Mouse (Mus musculus) stomach, embryonic 15.5 days (tissue): ENCODE measurements around the gene Timm9. TPM values are rescaled to one million over a fixed set of nuclear protein-coding genes. Genes with fewer than 3 reads are reported as not detected.

Experiments
- ATAC-seq: fragments of 200-750 bp; cut with Nextera tagmentation; 2 replicates; pipeline ENCODE4 v1.8.0; 2017; ENCODE audit warnings: low read depth, moderate number of reproducible peaks, moderate TSS enrichment; ENCODE audit not compliant: insufficient read depth, low FRiP score
- H3K27ac ChIP-seq: fragments of 300-500 bp; sonication (generic); 2 replicates; pipeline ENCODE4 v1.5.1; 2015; ENCODE audit warnings: mild to moderate bottlenecking, inconsistent platforms
- H3K27me3 ChIP-seq: fragments of 300-500 bp; sonication (generic); replicated peaks from 2 replicates; pipeline ENCODE4 v1.6.1; 2015; ENCODE audit warnings: inconsistent platforms
- H3K36me3 ChIP-seq: fragments of 300-500 bp; sonication (generic); 2 replicates; pipeline ENCODE4 v1.6.1; 2015; ENCODE audit warnings: inconsistent platforms
- H3K4me1 ChIP-seq: fragments of 300-500 bp; sonication (generic); 2 replicates; pipeline ENCODE4 v1.6.1; 2015; ENCODE audit warnings: inconsistent platforms
- H3K4me2 ChIP-seq: fragments of 300-500 bp; sonication (generic); 2 replicates; pipeline ENCODE4 v1.6.1; 2015; ENCODE audit warnings: mild to moderate bottlenecking, inconsistent platforms
- H3K4me3 ChIP-seq: fragments of 300-500 bp; sonication (generic); replicated peaks from 2 replicates; pipeline ENCODE4 v1.5.1; 2015; ENCODE audit warnings: inconsistent platforms
- H3K9ac ChIP-seq: fragments of 300-500 bp; sonication (generic); 2 replicates; pipeline ENCODE4 v1.6.1; 2015; ENCODE audit warnings: inconsistent platforms
- H3K9me3 ChIP-seq: fragments of 300-500 bp; sonication (generic); 2 replicates; pipeline ENCODE4 v1.6.1; 2016; ENCODE audit warnings: inconsistent platforms
- WGBS: fragments of 180-500 bp; shearing (Covaris S2); methylation state at CpG from one replicate; pipeline ENCODE4 v1.1.7; 2015; 5-methylcytosine and 5-hydroxymethylcytosine counted together
- polyA plus RNA-seq: library from polyadenylated mRNA; unstranded; fragments of >200 nt; fragmentation: Nextera tagmentation; extraction: Ambion mirVana; gene quantifications from 2 replicates; pipeline ENCODE4 v1.2.1, GENCODE M21; 2015

Timm9 gene
- polyA plus RNA-seq, result 86.0 and 92.5 TPM in 2 replicates

DNA sequence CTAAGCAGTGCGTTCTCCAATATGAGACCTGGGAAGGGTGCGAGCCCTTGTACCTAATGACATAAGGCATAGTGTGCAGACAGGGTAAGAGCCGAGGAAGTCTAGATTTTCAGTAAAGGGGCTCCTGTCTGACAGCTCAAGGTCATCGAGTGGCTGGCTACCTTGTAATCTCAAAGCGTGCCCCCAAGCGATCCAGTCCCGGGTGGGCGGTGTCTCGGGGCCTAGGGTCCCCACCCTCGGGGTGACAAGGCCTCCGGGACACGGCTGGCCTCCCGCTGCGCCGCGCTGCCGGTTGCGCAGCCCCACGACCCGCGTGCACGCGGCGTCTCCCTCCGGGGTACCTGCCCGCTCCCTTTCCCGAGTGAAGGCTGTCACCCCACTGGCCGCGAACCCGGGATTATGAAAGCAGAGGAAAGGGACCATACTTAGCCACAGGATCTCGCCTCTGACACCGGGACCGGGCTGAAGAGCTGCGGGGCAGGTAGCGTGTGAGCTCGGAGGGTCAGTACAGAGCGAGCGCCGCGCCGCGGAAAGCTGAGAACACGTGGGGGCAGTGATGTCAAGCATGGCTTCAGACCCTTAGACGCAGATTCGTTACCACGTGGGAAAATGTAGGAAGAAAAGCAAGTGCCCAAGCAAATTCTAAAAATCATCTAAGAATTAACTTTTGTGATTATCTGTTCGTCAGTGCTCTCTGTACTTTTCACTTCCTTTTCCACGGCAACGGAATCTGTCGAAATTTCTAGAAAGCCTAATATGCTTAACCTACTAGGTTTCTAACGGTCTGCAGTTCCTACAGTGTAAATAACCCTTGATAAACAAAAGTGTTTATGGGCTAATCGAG, at the start of gene Timm9, which contains the start of gene 2700049A03Rik:
Gene Timm9, minus strand, starts transcription at position 555 of the 844 bp plus-strand sequence.
Gene 2700049A03Rik, plus strand, starts transcription at position 719 of the 844 bp plus-strand sequence.
- ATAC-seq, result peak; percentile 90
- Histone ChIP-seq H3K4me2 (peak within 1 kb of the TSS; percentile 87), H3K4me1 (peaks cover 11% of the 10 kb centered on the region; the same call in 1 of the 2 replicates), H3K9me3 (no peaks in the 10 kb centered on the region), H3K4me3 (peak within 1 kb of the TSS; percentile 98), H3K27ac (peak within 1 kb of the TSS; percentile 82), H3K36me3 (peaks cover 22% of the 10 kb centered on the region), H3K9ac (peak within 1 kb of the TSS; percentile 97), H3K27me3 (no peaks in the 10 kb centered on the region)
- under 1% methylated on average over 52 of the region's 52 CpGs for WGBS

DNA sequence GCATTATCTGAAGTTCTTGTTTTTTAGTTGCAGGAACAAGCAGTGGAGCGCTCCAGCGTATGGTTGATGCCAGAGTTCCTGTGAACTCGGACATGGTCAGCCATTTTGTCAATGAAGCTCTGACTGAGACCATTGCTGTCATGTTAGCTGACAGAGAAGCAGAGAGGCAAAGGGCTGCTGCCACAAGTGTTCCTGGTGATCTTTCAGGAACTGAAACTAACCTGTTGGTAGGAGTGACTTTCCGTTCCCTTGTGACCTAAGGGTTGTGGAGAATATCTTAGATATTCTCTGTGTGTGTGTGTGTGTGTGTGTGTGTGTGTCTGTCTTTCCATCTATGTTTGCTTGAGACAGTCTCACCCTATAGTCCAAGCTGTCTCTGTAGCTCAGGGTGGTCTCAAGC, 47.9 kb upstream of the Timm9 start:
- no peaks in the 10 kb centered on the region for H3K9me3 ChIP-seq
- WGBS, result 90% methylated on average over 4 of the region's 4 CpGs
- H3K36me3 ChIP-seq, result peaks cover 10% of the 10 kb centered on the region; the same call in 1 of the 2 replicates
- no peak overlapping the region for H3K4me3 ChIP-seq
- no peaks in the 10 kb centered on the region for H3K27me3 ChIP-seq
- no peak overlapping the region for H3K27ac ChIP-seq
- no peak for ATAC-seq
- H3K9ac ChIP-seq, result no peak overlapping the region
- no peak overlapping the region for H3K4me2 ChIP-seq
- no peaks in the 10 kb centered on the region for H3K4me1 ChIP-seq

DNA sequence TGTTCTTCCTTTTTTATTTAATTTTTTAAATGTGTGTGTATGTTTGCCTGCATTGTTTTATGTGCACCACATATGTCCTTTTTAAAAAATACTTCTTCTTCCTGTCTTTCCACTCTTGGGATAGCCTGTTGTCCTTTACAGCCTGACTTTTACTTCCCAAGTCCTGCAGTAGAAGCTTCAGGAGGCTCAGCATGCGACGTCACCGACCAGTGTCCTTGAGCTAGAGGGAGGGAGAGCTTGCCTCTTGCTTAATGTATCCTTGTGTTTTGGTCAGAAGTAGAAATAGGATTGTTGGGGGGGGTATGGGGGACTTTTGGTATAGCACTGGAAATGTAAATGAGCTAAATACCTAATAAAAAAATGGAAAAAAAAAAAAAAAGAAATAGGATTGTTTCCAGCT, 47.3 kb upstream of the Timm9 start:
- Histone ChIP-seq H3K9me3 (no peaks in the 10 kb centered on the region), H3K27ac (no peak overlapping the region), H3K4me1 (no peaks in the 10 kb centered on the region), H3K4me2 (no peak overlapping the region), H3K9ac (no peak overlapping the region), H3K27me3 (no peaks in the 10 kb centered on the region), H3K4me3 (no peak overlapping the region), H3K36me3 (peaks cover 10% of the 10 kb centered on the region; the same call in 1 of the 2 replicates)
- ATAC-seq, result no peak
- WGBS, result 86% methylated on average over 3 of the region's 3 CpGs

DNA sequence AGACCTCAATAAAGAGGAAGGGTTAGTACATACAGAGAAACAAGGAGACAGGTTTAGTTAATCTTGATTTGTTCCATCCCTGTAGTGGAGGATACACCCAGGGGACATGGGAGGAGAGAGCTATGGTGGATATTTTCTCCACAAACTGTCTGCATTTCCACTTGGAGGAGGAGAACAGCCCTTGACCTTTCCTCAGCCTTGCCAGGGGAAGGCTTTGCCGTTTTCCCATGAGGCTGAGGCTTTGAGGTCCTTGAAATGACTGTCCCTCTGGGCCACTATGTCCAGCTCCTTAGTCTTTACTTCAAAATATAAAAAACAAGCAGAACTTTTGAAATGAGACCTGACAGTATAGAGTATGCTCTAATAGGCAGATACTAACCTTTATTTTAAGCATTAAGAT, 33.4 kb upstream of the Timm9 start:
- no peaks in the 10 kb centered on the region for H3K4me1 ChIP-seq
- no peak for ATAC-seq
- peaks cover 15% of the 10 kb centered on the region; the same call in 1 of the 2 replicates for H3K36me3 ChIP-seq
- H3K4me2 ChIP-seq, result no peak overlapping the region
- no peaks in the 10 kb centered on the region for H3K9me3 ChIP-seq
- 81% methylated on average over 1 of the region's 1 CpGs for WGBS
- no peak overlapping the region for H3K4me3 ChIP-seq
- H3K27me3 ChIP-seq, result no peaks in the 10 kb centered on the region
- no peak overlapping the region for H3K9ac ChIP-seq
- H3K27ac ChIP-seq, result no peak overlapping the region

DNA sequence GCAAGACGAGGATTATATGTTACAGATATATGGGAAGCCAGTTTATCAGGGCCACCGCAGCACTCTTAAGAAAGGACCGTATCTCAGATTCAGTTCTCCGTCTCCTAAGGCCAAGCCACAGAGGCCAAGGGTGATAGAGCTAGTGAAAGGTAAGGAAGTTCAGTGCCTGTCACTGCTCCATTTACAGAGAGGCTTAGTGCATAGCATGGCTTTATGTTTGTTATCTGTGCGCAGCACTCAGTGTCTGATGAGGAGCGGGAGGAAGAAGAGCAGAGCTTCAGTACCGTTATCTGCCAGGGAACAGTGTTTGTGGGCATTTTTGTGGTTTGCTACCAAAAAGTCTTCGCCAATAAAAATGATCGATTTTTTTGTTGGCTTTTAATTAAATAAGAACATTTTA, 27.9 kb upstream of the Timm9 start:
- H3K27me3 ChIP-seq, result no peaks in the 10 kb centered on the region
- WGBS, result 92% methylated on average over 9 of the region's 9 CpGs
- H3K36me3 ChIP-seq, result peaks cover 21% of the 10 kb centered on the region; the same call in 1 of the 2 replicates

GRCm38 (mm10) chr12:71157974-71158373, 21.5 kb upstream of the Timm9 start:
- 75% methylated on average over 6 of the region's 6 CpGs for WGBS
- Histone ChIP-seq H3K4me1 (no peaks in the 10 kb centered on the region), H3K4me3 (no peak overlapping the region), H3K27me3 (no peaks in the 10 kb centered on the region), H3K36me3 (peaks cover 33% of the 10 kb centered on the region), H3K4me2 (no peak overlapping the region), H3K9ac (no peak overlapping the region), H3K9me3 (no peaks in the 10 kb centered on the region), H3K27ac (no peak overlapping the region)
- no peak for ATAC-seq

More for the DNA sequence above, 27.9 kb upstream of the Timm9 start:
- Histone ChIP-seq H3K4me3 (no peak overlapping the region), H3K27ac (no peak overlapping the region), H3K4me1 (no peaks in the 10 kb centered on the region), H3K9me3 (no peaks in the 10 kb centered on the region), H3K4me2 (no peak overlapping the region), H3K9ac (no peak overlapping the region)
- ATAC-seq, result no peak; the same call in 1 of the 2 replicates

- no peaks in the 10 kb centered on the region for H3K27me3 ChIP-seq
- no peaks in the 10 kb centered on the region for H3K9me3 ChIP-seq
- H3K9ac ChIP-seq, result no peak overlapping the region
- H3K4me2 ChIP-seq, result no peak overlapping the region
- H3K4me3 ChIP-seq, result no peak overlapping the region
- peaks cover 29% of the 10 kb centered on the region for H3K36me3 ChIP-seq
- ATAC-seq, result no peak
- no peak overlapping the region for H3K27ac ChIP-seq
- WGBS, result 91% methylated on average over 6 of the region's 6 CpGs
- H3K4me1 ChIP-seq, result no peaks in the 10 kb centered on the region
Measured at GRCm38 (mm10) chr12:71154979-71155378, 18.5 kb upstream of the Timm9 start.

GRCm38 (mm10) chr12:71150167-71150566, 13.7 kb upstream of the Timm9 start:
- Histone ChIP-seq H3K27me3 (no peaks in the 10 kb centered on the region), H3K9ac (no peak overlapping the region), H3K36me3 (peaks cover 31% of the 10 kb centered on the region), H3K9me3 (no peaks in the 10 kb centered on the region), H3K27ac (no peak overlapping the region), H3K4me2 (no peak overlapping the region), H3K4me3 (no peak overlapping the region), H3K4me1 (no peaks in the 10 kb centered on the region)
- WGBS, result 86% methylated on average over 8 of the region's 8 CpGs
- no peak for ATAC-seq

- Histone ChIP-seq H3K27ac (no peak overlapping the region), H3K36me3 (peaks cover 27% of the 10 kb centered on the region), H3K4me1 (no peaks in the 10 kb centered on the region), H3K4me2 (no peak overlapping the region), H3K9ac (no peak overlapping the region), H3K4me3 (no peak overlapping the region), H3K27me3 (no peaks in the 10 kb centered on the region), H3K9me3 (no peaks in the 10 kb centered on the region)
- no peak for ATAC-seq
- 84% methylated on average over 6 of the region's 6 CpGs for WGBS
Measured at GRCm38 (mm10) chr12:71149456-71149855, 13.0 kb upstream of the Timm9 start.

DNA sequence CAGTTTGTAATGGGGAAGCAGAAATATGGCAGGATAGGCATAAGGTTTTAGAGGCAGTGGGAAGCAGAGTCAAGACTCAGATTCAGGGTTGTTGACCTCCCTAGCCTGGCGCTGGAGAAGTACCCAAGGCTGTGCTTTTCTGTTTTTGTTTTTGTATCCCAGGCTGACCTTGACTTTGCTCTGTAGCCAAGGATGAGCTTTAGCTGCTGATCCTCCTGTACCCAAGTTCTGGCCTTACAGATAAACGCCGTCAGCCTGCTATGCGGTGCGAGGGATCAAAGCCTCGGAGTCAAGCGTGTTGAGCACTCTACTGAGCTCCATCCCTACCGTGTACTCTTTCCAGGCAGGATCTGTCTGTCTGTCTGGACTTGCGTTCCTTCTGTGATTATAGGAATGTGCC, 12.3 kb upstream of the Timm9 start:
- H3K4me3 ChIP-seq, result no peak overlapping the region
- H3K27ac ChIP-seq, result no peak overlapping the region
- no peak overlapping the region for H3K9ac ChIP-seq
- no peaks in the 10 kb centered on the region for H3K27me3 ChIP-seq
- no peaks in the 10 kb centered on the region for H3K9me3 ChIP-seq
- ATAC-seq, result no peak
- WGBS, result 96% methylated on average over 9 of the region's 9 CpGs
- H3K4me1 ChIP-seq, result no peaks in the 10 kb centered on the region
- H3K36me3 ChIP-seq, result peaks cover 30% of the 10 kb centered on the region
- H3K4me2 ChIP-seq, result no peak overlapping the region

GRCm38 (mm10) chr12:71147641-71148040, 11.2 kb upstream of the Timm9 start:
- Histone ChIP-seq H3K4me2 (no peak overlapping the region), H3K27ac (no peak overlapping the region), H3K4me3 (no peak overlapping the region), H3K9me3 (no peaks in the 10 kb centered on the region), H3K4me1 (no peaks in the 10 kb centered on the region), H3K9ac (no peak overlapping the region), H3K36me3 (peaks cover 31% of the 10 kb centered on the region), H3K27me3 (no peaks in the 10 kb centered on the region)
- no peak for ATAC-seq
- WGBS, result 82% methylated on average over 3 of the region's 3 CpGs

DNA sequence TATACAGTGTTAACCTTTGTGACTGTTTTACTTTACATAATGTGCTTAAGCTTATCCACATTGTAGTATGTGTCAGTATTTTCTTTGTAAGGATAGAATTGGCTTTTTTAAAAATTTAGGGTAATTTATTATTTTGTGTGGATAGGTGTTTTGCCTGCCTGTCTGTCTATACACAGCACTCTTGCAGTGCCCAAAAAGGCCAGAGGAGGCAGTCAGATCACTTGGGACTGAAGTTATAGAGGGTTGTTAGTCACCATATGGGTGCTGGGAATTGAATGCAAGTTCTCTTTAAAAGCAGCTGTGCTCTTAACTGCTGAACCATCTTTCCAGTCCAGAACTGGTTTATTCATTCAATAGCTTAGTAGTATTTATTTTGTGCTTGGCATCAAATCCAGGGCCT, 4.7 kb upstream of the Timm9 start:
- peaks cover 7% of the 10 kb centered on the region; the same call in 1 of the 2 replicates for H3K4me1 ChIP-seq
- no peak for ATAC-seq
- no peaks in the 10 kb centered on the region for H3K9me3 ChIP-seq
- H3K4me2 ChIP-seq, result no peak overlapping the region
- no peak overlapping the region for H3K4me3 ChIP-seq
- no peaks in the 10 kb centered on the region for H3K27me3 ChIP-seq
- H3K36me3 ChIP-seq, result peaks cover 28% of the 10 kb centered on the region
- no peak overlapping the region for H3K27ac ChIP-seq
- no peak overlapping the region for H3K9ac ChIP-seq
